Mouse (Mus musculus): ENCODE data around the gene Pms1.

- TF ChIP-seq CTCF (IDR thresholded peaks at IDR 0.05; ENCODE audit: borderline replicate concordance, extremely low read depth, insufficient read depth, insufficient read length) (no peak), POLR2A (IDR thresholded peaks at IDR 0.05; ENCODE audit: borderline replicate concordance, extremely low read depth, insufficient read depth, insufficient read length, poor library complexity, severe bottlenecking) (no peak)
These were observed 38.6 kb upstream of the Pms1 start for GRCm38 (mm10) chr1:53335465-53335864.
